Mouse (Mus musculus) erythroid progenitor cell, adult 5-6 weeks (primary cell): ENCODE data around the gene Prickle2. TPM values are rescaled to one million over a fixed set of nuclear protein-coding genes. Genes with fewer than 3 reads are reported as not detected.

ENCODE experiments used
- ATAC-seq: replicated peaks from 2 replicates; pipeline ENCODE4 v1.8.0; 2016; ENCODE audit warnings: moderate number of reproducible peaks, mild to moderate bottlenecking, moderate TSS enrichment, inconsistent platforms; ENCODE audit not compliant: poor library complexity, low FRiP score, severe bottlenecking
- total RNA-seq, 2 experiments: library from RNA; stranded (forward) in 1 of 2; stranded (reverse) in 1 of 2; fragments of 150-400 nt in 1 of 2; fragments of 186-747, 209-891 nt in 1 of 2; gene quantifications; 2 replicates each; pipeline versions ENCODE4 v1.2.3 to v1.2.4; 2015 to 2017; ENCODE audit warnings: low replicate concordance in 2 of 2

The Prickle2 gene
- total RNA-seq, 2 experiments from 2014 or later = not detected

DNA sequence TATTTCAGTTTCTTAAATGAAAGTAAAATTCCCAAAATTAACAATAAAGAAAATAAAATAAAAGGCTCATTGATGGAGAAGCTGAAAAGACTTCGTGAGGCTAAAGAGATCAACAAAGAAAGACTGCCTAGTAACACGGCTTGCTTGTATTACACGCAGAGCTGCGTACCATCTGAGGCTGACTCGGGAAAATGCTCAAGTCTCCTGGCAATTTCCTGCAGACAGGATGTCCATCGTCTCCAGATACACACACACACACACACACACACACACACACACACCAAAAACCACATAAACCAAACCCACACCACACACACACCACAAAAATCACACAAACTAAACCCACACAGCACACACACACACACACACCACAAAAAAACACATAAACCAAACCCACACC, 173.6 kb downstream of the Prickle2 start:
- ATAC-seq = no peak

- ATAC-seq = no peak
Observed at GRCm38 (mm10) chr6:92526212-92526611, 179.7 kb downstream of the Prickle2 start.

- ATAC-seq = no peak
Observed at GRCm38 (mm10) chr6:92525646-92526045, 180.3 kb downstream of the Prickle2 start.

DNA sequence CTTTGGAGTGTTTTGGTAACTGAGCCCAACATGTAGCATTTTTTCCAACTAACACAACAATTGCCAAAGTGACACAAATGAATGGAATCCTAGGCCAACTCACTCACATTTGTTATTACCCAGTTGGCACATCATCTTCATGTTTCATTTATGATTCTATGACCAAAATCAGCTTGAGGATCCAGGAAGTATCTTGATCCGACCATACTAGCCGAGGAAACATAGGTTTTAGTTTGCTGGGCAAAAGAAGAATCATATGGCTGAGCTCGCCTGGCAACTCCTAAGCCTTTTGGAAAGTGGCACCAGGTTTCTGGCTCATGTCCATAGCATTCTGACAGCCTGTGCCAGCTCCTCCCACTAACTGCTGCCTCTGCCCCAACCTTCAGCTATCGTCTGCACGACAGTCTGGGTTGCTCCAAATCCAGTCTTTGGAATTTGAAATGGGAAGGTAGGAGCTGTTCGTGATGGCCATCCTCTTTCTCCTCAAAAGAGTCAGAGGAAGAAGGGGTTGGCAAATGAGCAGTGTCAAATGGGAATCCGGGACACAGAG, 184.4 kb downstream of the Prickle2 start:
- ATAC-seq = no peak

DNA sequence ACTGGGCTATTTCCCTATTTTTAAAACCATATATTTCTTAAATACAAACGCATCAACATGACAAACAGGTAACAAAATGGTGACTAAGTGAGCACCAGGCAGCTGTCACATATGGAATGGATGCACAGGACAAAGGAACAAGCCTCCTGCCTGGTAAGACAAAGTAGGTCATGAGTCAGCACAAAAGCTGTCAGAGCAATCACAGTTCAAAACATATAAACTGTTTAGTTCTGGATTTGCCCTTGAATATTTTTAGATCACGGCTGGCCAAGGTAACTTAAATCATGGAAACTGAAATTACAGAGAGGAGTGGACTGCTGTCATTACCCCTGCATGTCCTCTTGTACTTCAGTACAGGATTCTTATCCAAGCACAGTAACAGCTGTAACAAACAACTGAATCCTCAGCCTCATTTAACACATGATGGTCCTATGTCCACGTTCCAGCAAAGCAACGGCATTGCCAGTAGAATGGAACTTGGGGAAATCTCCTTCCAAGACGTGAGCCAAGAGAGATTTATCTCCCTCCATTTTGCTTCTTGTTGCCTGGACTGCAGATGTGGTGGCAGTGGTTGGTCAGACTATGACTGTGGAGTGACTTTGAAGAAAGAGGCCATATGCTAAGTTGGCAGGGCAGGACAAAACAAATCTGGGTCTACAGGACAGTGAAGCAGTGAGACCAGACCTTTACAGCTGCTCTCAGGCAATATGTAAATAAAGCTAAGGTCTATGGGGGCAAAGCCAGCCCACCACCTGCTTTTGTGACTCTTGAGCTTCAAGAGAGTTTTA, 185.7 kb downstream of the Prickle2 start:
- ATAC-seq = no peak

GRCm38 (mm10) chr6:92518438-92518968, 187.5 kb downstream of the Prickle2 start:
- no peak for ATAC-seq

DNA sequence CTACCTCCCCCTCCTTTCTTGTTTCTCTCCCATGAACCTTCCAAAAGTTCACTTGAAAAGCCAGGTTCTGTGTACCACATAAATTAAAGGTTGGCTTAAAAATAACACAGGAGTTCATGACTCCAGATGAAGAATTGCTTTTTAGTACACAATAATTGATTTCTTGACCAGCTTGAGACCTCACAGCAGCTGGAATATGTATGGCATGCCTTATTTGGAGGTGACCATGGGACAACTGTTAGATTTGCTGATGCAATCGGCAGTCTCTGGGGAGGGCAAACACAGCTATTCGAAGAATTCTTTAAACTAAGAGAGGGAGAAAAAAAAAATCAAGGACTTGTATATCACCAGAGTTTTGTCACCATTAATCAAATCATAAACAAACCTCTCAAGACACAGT, 189.0 kb downstream of the Prickle2 start:
- no peak for ATAC-seq

- no peak for ATAC-seq
Observed at GRCm38 (mm10) chr6:92512001-92512400, 194.0 kb downstream of the Prickle2 start.

DNA sequence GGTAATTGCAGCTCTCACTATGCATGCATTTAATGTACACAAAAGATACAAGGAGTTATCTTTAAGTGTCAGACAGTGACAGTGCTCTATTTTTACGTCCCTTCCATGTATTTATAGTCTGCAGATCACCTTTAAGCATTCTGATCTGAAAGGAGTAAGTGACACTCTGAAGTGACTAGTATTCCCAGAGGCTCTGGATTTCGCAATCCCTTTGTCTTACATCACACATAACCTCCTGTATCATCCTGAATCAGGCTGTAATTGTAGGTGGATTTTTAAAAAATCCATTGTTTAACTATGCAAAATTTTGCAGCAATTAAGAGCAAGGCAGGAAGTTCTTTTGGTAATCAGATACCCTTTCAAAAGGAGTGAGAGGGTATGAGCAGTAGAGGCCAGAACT, 196.2 kb downstream of the Prickle2 start:
- no peak for ATAC-seq

GRCm38 (mm10) chr6:92506276-92506675, 199.7 kb downstream of the Prickle2 start:
- ATAC-seq = no peak

DNA sequence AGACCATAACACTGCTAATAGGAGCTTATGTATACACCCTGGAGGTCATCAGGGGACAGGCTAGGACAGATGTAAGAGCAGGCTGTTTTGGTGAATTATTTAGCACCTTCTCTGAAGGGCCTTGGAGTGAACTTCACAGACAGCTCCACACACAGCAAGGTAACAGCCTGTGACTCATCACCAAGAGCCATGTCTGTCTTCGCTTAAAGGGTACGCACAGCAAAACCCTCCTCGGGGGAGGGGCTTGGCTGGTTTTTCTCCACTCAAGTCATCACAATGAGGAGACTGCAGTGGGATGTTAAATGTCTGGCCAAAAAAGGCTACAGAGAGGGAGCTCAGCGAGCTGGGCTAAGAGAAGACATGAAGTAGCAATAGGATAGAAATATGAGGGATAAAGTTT, 206.5 kb downstream of the Prickle2 start:
- ATAC-seq = no peak

DNA sequence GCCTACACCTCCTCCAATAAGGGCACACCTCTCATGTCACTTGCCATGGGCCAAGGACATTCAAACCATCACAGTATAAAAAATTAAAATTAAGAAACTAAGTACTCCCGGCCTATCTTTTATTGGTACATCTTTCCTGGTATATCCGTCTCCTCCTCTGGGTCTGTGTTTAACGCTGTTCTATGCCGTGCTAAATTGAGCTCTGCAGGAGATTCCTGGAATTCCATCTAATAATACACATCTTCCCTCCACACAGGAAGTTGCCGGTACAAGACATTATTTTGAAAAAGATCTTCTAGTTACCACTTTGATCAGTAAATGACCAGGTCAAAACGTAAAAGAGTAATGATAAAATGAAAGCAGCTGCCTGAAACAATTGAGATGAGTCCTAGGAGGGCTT, 207.4 kb downstream of the Prickle2 start:
- no peak for ATAC-seq

DNA sequence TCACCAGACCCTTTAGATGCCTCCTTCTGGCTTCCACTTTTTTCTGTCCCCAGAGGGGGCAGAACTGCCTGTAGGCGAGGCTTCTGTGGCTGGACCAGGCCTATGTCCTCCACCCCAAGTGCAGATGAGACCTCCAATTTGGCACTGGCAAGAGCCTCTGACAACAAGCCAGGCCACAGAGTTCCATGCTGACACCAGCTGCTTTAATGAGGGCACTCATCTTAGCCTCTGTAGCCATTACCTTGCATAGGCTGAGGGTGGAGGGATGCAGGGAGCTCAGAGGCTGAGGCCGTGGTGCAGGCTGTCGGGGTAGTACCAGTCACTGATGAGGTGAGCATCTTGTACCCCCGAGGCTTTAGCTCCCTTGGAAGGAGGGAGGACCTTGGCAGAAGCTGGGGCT, 208.7 kb downstream of the Prickle2 start:
- ATAC-seq = no peak

- ATAC-seq = no peak
Observed at GRCm38 (mm10) chr6:92495500-92495899, 210.5 kb downstream of the Prickle2 start.

DNA sequence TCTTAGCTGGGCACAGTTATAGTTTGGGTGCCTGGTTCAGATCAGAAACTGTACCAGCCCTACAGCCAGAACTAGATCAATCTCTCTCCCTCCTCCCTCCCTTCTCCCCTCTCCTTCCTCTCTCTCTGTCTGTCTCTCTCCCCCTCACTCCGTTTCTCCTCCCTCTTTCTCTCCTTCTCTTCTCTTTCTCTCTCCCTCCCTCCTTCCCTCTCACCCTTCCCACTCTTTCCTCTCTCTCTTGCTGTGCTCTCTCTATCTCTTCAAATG, 224.3 kb downstream of the Prickle2 start:
- ATAC-seq = no peak

GRCm38 (mm10) chr6:92480941-92481689, 224.8 kb downstream of the Prickle2 start:
- no peak for ATAC-seq

DNA sequence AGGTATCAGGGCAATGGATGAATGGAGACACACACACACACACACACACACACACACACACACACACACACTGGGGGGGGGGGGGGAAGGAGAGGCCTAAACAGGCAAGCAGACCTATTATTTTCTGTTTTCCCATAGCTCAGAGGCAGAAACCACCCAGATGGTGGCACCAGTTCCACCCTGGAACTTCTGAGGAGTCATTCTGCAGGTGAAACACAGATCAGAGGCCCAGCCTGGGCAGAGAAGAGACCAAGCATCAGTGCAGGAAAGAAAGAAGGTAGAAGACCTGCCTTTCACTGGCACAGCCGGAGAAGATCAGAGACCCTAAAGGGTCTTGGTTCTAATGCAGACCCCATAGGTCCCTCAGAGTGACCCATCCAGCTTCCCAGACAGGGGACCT, 227.3 kb downstream of the Prickle2 start:
- ATAC-seq = no peak

- no peak for ATAC-seq
Observed at GRCm38 (mm10) chr6:92477621-92478020, 228.3 kb downstream of the Prickle2 start.

DNA sequence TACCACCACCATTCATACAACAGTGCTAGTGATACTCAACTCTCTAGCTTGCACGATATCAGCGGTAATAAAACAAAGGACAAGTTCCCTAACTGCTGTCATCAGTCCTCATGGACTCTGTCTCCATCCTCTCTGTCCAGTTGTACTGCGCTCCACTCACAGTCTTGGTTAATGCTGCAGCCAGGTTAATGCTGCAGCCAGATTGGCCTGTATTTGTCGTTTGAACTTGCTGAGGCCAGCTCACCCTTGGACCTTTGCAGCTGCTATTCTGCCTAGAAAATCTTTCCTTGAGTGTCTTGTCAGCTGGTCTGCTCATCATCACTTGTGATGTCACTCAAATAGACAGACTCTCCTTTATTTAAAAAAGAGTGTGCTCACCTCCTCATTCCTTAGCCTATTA, 236.5 kb downstream of the Prickle2 start:
- no peak for ATAC-seq

GRCm38 (mm10) chr6:92468892-92469291, 237.1 kb downstream of the Prickle2 start:
- ATAC-seq = no peak

DNA sequence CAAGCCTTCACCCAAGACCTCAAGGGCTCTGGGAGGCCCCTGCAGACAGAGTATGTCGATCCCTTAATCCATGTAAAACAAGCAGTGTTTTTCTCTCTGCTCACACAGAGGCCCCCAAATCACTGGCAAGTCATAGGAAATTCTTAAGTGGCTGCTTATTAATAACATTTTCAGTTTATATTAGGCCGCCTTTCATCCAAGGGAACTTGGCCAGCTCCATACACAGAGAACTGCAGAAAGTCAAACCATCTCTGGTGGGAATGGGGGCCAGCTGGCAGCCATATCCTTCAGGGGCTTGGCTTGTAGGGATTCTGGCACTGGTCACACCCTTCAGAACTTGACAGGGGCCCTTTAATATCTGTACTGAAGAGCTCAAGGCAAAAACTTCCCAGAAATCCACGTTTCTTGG, 237.6 kb downstream of the Prickle2 start:
- ATAC-seq = no peak
